Mouse (Mus musculus) liver, embryonic 16.5 days (tissue): ENCODE results near the gene Cnppd1. TPM values are rescaled to one million over a fixed set of nuclear protein-coding genes. Genes with fewer than 3 reads are reported as not detected.

Experiments used
- ATAC-seq: fragments of 200-750 bp; cut with Nextera tagmentation; 2 replicates; pipeline ENCODE4 v1.8.0; 2017; ENCODE audit warnings: low read depth, mild to moderate bottlenecking, moderate number of reproducible peaks, moderate library complexity
- H3K27ac ChIP-seq: fragments of 300-500 bp; sonication (generic); 2 replicates; pipeline ENCODE4 v1.5.1; 2014; ENCODE audit warnings: mild to moderate bottlenecking, low read length
- H3K27me3 ChIP-seq: fragments of 300-500 bp; sonication (generic); 2 replicates; pipeline ENCODE4 v1.6.1; 2014; ENCODE audit warnings: low read depth, low read length, mixed read lengths; ENCODE audit not compliant: control insufficient read depth, insufficient read depth
- H3K36me3 ChIP-seq: fragments of 300-500 bp; sonication (generic); 2 replicates; pipeline ENCODE4 v1.6.1; 2014; ENCODE audit warnings: mild to moderate bottlenecking; ENCODE audit not compliant: control insufficient read depth, insufficient read depth
- H3K4me1 ChIP-seq: fragments of 300-500 bp; sonication (generic); 2 replicates; pipeline ENCODE4 v1.6.1; 2014; ENCODE audit warnings: low read depth, low read length, mixed read lengths; ENCODE audit not compliant: control insufficient read depth
- H3K4me2 ChIP-seq: fragments of 300-500 bp; sonication (generic); 2 replicates; pipeline ENCODE4 v1.6.1; 2014; ENCODE audit warnings: low read depth, low read length, mixed read lengths
- H3K4me3 ChIP-seq: fragments of 300-500 bp; sonication (generic); 2 replicates; pipeline ENCODE4 v1.5.1; 2014; ENCODE audit warnings: low read depth, mild to moderate bottlenecking, low read length
- H3K9ac ChIP-seq: fragments of 300-500 bp; sonication (generic); 2 replicates; pipeline ENCODE4 v1.6.1; 2014; ENCODE audit warnings: low read depth, low read length
- H3K9me3 ChIP-seq: fragments of 300-500 bp; sonication (generic); replicated peaks from 2 replicates; pipeline ENCODE4 v1.6.1; 2016; ENCODE audit warnings: low read length; ENCODE audit not compliant: control insufficient read depth
- WGBS: fragments of 180-500 bp; shearing (Covaris S2); extraction: QIAGEN DNeasy Blood & Tissue Kit; methylation state at CpG from one replicate; pipeline ENCODE4 v1.1.7; 2014; ENCODE audit not compliant: insufficient replicate concordance; 5-methylcytosine and 5-hydroxymethylcytosine counted together
- polyA plus RNA-seq: library from polyadenylated mRNA; unstranded; fragments of >200 nt; fragmentation: Nextera tagmentation; extraction: Ambion mirVana; gene quantifications from 2 replicates; pipeline ENCODE4 v1.2.1, GENCODE M21; 2015

Cnppd1 gene
- polyA plus RNA-seq, 1 experiment from 2014 or later = 51.1 TPM

GRCm38 (mm10) chr1:75181377-75181870 is 38.9 kb upstream of the Cnppd1 start:
- H3K9me3 ChIP-seq = no peaks in the 10 kb centered on the region
- ATAC-seq = no peak
- WGBS = 83% methylated on average over 4 of the region's 4 CpGs
- no peak overlapping the region for H3K9ac ChIP-seq
- no peak overlapping the region for H3K4me2 ChIP-seq
- no peak overlapping the region; the same call in 1 of the 2 replicates for H3K27ac ChIP-seq
- H3K4me3 ChIP-seq = no peak overlapping the region
- H3K27me3 ChIP-seq = no peaks in the 10 kb centered on the region
- peaks cover 68% of the 10 kb centered on the region for H3K36me3 ChIP-seq
- H3K4me1 ChIP-seq = peaks cover 23% of the 10 kb centered on the region

GRCm38 (mm10) chr1:75180741-75181140 is 38.2 kb upstream of the Cnppd1 start:
- no peak for ATAC-seq
- Histone ChIP-seq H3K4me1 (peaks cover 23% of the 10 kb centered on the region), H3K9me3 (no peaks in the 10 kb centered on the region), H3K9ac (peak overlapping the region; percentile 48), H3K27me3 (no peaks in the 10 kb centered on the region), H3K36me3 (peaks cover 68% of the 10 kb centered on the region), H3K4me3 (peak overlapping the region; percentile 74), H3K4me2 (peak overlapping the region; percentile 89), H3K27ac (peak overlapping the region; percentile 98)
- WGBS = 35% methylated on average over 7 of the region's 7 CpGs

GRCm38 (mm10) chr1:75180105-75180590 is 37.6 kb upstream of the Cnppd1 start, which contains the start of gene Abcb6:
TSS of gene Abcb6 (minus strand) at chr1:75180392.
- Histone ChIP-seq H3K4me2 (peak within 1 kb of the TSS; percentile 89), H3K36me3 (peaks cover 68% of the 10 kb centered on the region), H3K9ac (peak within 1 kb of the TSS; percentile 85), H3K27ac (peak within 1 kb of the TSS; percentile 98), H3K4me1 (peaks cover 23% of the 10 kb centered on the region), H3K4me3 (peak within 1 kb of the TSS; percentile 74), H3K9me3 (no peaks in the 10 kb centered on the region), H3K27me3 (no peaks in the 10 kb centered on the region)
- ATAC-seq = peak; percentile 91
- under 1% methylated on average over 31 of the region's 31 CpGs for WGBS

- peak; percentile 71 for ATAC-seq
- peak overlapping the region; percentile 74 for H3K4me3 ChIP-seq
- WGBS = 3% methylated on average over 23 of the region's 23 CpGs
- peaks cover 66% of the 10 kb centered on the region for H3K36me3 ChIP-seq
- peaks cover 23% of the 10 kb centered on the region for H3K4me1 ChIP-seq
- H3K27me3 ChIP-seq = no peaks in the 10 kb centered on the region
- peak overlapping the region; percentile 89 for H3K4me2 ChIP-seq
- peak overlapping the region; percentile 98 for H3K27ac ChIP-seq
- no peaks in the 10 kb centered on the region for H3K9me3 ChIP-seq
- H3K9ac ChIP-seq = peak overlapping the region; percentile 85
These were observed 37.0 kb upstream of the Cnppd1 start for GRCm38 (mm10) chr1:75179334-75180104.

- Histone ChIP-seq H3K36me3 (peaks cover 37% of the 10 kb centered on the region), H3K4me3 (peak within 1 kb of the TSS; percentile 76), H3K27ac (peak within 1 kb of the TSS; percentile 95), H3K9me3 (no peaks in the 10 kb centered on the region), H3K4me2 (peak within 1 kb of the TSS; percentile 75), H3K9ac (peak within 1 kb of the TSS; percentile 88), H3K4me1 (peaks cover 30% of the 10 kb centered on the region), H3K27me3 (no peaks in the 10 kb centered on the region)
- peak; percentile 97 for ATAC-seq
- 2% methylated on average over 59 of the region's 59 CpGs for WGBS
These were observed 26.3 kb upstream of the Cnppd1 start, which contains the start of gene Zfand2b for GRCm38 (mm10) chr1:75168472-75169464. TSS of gene Zfand2b (plus strand) at chr1:75168646.

- WGBS = 4% methylated on average over 7 of the region's 7 CpGs
- peaks cover 30% of the 10 kb centered on the region for H3K4me1 ChIP-seq
- peak overlapping the region; percentile 75 for H3K4me2 ChIP-seq
- no peaks in the 10 kb centered on the region for H3K27me3 ChIP-seq
- no peaks in the 10 kb centered on the region for H3K9me3 ChIP-seq
- ATAC-seq = peak; percentile 9; the same call in 1 of the 2 replicates
- peak overlapping the region; percentile 95 for H3K27ac ChIP-seq
- peak overlapping the region; percentile 76 for H3K4me3 ChIP-seq
- peaks cover 30% of the 10 kb centered on the region for H3K36me3 ChIP-seq
- H3K9ac ChIP-seq = peak overlapping the region; percentile 88
These were observed 25.6 kb upstream of the Cnppd1 start for GRCm38 (mm10) chr1:75168093-75168471.

- Histone ChIP-seq H3K4me3 (no peak overlapping the region), H3K27me3 (no peaks in the 10 kb centered on the region), H3K9ac (no peak overlapping the region), H3K36me3 (no peaks in the 10 kb centered on the region), H3K4me1 (peaks cover 18% of the 10 kb centered on the region), H3K4me2 (peak overlapping the region; percentile 33), H3K9me3 (no peaks in the 10 kb centered on the region), H3K27ac (peak overlapping the region; percentile 84)
- 25% methylated on average over 4 of the region's 4 CpGs for WGBS
- ATAC-seq = peak; percentile 44; the same call in 1 of the 2 replicates
These were observed 17.7 kb upstream of the Cnppd1 start for GRCm38 (mm10) chr1:75160256-75160617.

GRCm38 (mm10) chr1:75159540-75160255 is 17.2 kb upstream of the Cnppd1 start:
- no peak overlapping the region for H3K4me3 ChIP-seq
- no peaks in the 10 kb centered on the region for H3K36me3 ChIP-seq
- H3K9ac ChIP-seq = peak overlapping the region; percentile 50; the same call in 1 of the 2 replicates
- H3K9me3 ChIP-seq = no peaks in the 10 kb centered on the region
- peak overlapping the region; percentile 84 for H3K27ac ChIP-seq
- peaks cover 23% of the 10 kb centered on the region for H3K4me1 ChIP-seq
- ATAC-seq = peak; percentile 96
- WGBS = 32% methylated on average over 5 of the region's 5 CpGs
- peak overlapping the region; percentile 18; the same call in 1 of the 2 replicates for H3K4me2 ChIP-seq
- H3K27me3 ChIP-seq = no peaks in the 10 kb centered on the region
